Mouse (Mus musculus): ENCODE data around the gene Sgf29. TPM values are rescaled to one million over a fixed set of nuclear protein-coding genes. Genes with fewer than 3 reads are reported as not detected.

Gene Sgf29
- polyA plus RNA-seq, 1 experiment from 2014 or later, result 28.9 TPM

DNA sequence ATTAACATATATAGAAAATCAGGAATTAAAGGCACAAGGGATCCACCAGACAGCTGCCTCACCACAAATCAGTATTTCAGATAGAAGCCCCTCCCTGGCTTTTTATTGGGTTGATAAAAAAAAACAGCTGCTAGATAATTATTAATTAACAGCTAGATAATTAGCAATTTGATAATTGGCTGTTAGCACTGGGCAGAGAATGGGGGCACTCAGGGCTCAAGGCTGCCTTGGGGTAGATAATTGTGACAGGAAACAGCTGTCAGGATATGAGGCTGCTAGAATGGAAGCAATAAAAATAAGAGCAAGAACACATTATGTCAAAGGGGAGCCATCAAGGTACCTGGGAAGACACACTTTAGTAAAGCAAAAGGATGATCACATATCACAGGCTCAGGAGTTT lies 4.2 kb upstream of the Sgf29 start:
- Histone ChIP-seq H3K4me2 (replicated peaks; ENCODE audit: low read depth) (no peak overlapping the region), H3K27me3 (ENCODE audit: control insufficient read depth, insufficient read depth, low read length) (no peaks in the 10 kb centered on the region), H3K36me3 (ENCODE audit: control insufficient read depth, insufficient read depth, low read length) (no peaks in the 10 kb centered on the region), H3K9ac (ENCODE audit: low read length) (no peak overlapping the region), H3K9me3 (ENCODE audit: control insufficient read depth, low read length) (no peaks in the 10 kb centered on the region), H3K27ac (replicated peaks) (no peak overlapping the region), H3K4me1 (replicated peaks; ENCODE audit: control insufficient read depth, insufficient read depth) (no peaks in the 10 kb centered on the region), H3K4me3 (ENCODE audit: low read depth, low read length) (no peak overlapping the region)
- DNase-seq (ENCODE audit: low spot score) (no peak), ATAC-seq (ENCODE audit: low FRiP score, low TSS enrichment) (no peak)
- TF ChIP-seq EP300 (optimal IDR thresholded peaks at IDR 0.05), result no peak
- no peak for TF ChIP-seq CTCF (IDR thresholded peaks at IDR 0.05; ENCODE audit: low read depth)

DNA sequence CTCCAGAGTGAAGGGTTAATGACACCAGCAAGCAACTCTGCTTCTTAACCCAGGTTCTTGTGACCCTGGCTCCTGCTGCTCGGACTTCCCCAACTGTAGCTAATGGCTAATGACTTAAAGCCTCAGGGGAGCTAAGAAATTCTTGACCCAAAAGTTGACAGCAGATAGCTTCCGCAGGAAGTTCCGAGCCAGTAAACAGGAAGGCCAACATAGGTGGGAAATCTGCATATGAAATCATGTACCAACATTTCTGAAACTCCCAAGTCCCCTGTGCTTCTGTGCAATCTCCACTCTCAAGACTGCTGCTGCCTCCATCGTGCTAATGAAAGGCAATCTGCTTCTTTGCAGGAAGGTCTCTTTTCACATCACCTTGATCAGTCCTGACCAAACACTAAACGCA lies 3.4 kb upstream of the Sgf29 start:
- H3K36me3 ChIP-seq (ENCODE audit: control insufficient read depth, insufficient read depth, low read length), result no peaks in the 10 kb centered on the region
- H3K4me3 ChIP-seq (ENCODE audit: low read depth, low read length), result no peak overlapping the region
- H3K9ac ChIP-seq (ENCODE audit: low read length), result peak overlapping the region; percentile 8; the same call in 1 of the 2 replicates
- H3K27ac ChIP-seq (replicated peaks), result no peak overlapping the region
- WGBS, result 64% methylated on average over 5 of the region's 5 CpGs
- H3K27me3 ChIP-seq (ENCODE audit: control insufficient read depth, insufficient read depth, low read length), result no peaks in the 10 kb centered on the region
- ATAC-seq (ENCODE audit: low FRiP score, low TSS enrichment), result no peak
- no peak overlapping the region for H3K4me2 ChIP-seq (replicated peaks; ENCODE audit: low read depth)
- H3K4me1 ChIP-seq (replicated peaks; ENCODE audit: control insufficient read depth, insufficient read depth), result no peaks in the 10 kb centered on the region
- H3K9me3 ChIP-seq (ENCODE audit: control insufficient read depth, low read length), result no peaks in the 10 kb centered on the region
- TF ChIP-seq EP300 (optimal IDR thresholded peaks at IDR 0.05) (no peak), CTCF (IDR thresholded peaks at IDR 0.05; ENCODE audit: low read depth) (no peak)
- DNase-seq (ENCODE audit: low spot score), result no peak

DNA sequence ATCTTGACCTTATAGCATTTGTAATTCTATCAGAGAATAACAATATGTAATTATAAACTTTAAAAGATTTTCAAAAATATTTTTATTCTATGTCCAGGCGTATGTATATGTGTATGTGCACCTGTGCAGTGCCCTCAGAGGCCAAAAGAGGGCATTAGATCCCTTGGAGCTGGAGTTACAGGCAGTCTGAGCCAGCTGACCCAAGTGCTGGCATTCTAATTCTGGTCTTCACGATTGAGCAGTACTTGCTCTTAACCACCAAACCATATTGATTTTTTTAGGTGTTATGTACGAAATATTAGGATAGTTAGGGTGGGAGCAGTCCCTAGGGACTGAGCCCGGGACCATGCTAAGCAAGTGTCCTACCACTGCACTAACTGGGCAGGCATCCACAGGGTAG lies 623 bp upstream of the Sgf29 start:
- no peaks in the 10 kb centered on the region for H3K4me1 ChIP-seq (replicated peaks; ENCODE audit: control insufficient read depth, insufficient read depth)
- H3K9me3 ChIP-seq (ENCODE audit: control insufficient read depth, low read length), result no peaks in the 10 kb centered on the region
- H3K4me3 ChIP-seq (ENCODE audit: low read depth, low read length), result no peak overlapping the region
- H3K27me3 ChIP-seq (ENCODE audit: control insufficient read depth, insufficient read depth, low read length), result no peaks in the 10 kb centered on the region
- DNase-seq (ENCODE audit: low spot score), result no peak
- 73% methylated on average over 4 of the region's 4 CpGs for WGBS
- H3K27ac ChIP-seq (replicated peaks), result no peak overlapping the region
- no peak for ATAC-seq (ENCODE audit: low FRiP score, low TSS enrichment)
- TF ChIP-seq CTCF (IDR thresholded peaks at IDR 0.05; ENCODE audit: low read depth) (peak; percentile 37), EP300 (optimal IDR thresholded peaks at IDR 0.05) (no peak)
- no peak overlapping the region for H3K9ac ChIP-seq (ENCODE audit: low read length)
- peak overlapping the region; percentile 61 for H3K4me2 ChIP-seq (replicated peaks; ENCODE audit: low read depth)
- H3K36me3 ChIP-seq (ENCODE audit: control insufficient read depth, insufficient read depth, low read length), result no peaks in the 10 kb centered on the region

DNA sequence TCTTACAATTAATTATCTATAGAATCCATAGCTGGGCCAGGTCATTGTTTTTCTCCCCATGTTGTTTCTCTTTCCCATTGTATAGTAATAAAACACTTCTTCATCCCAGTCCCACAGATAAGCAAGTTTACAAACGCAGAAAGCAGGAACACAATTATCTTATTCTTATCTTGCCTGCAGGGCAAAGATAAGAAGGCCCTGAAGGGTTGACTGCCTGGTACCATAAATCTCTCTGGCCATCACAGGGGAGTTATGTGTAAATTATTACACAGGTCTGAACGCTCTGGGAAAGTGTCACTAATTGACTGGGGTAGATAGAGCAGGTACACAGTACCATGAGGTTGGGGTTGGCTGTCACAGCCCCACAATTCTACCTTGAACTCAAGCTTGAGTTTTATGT lies 1.7 kb downstream of the Sgf29 start:
- no peak overlapping the region for H3K9ac ChIP-seq (ENCODE audit: low read length)
- no peak overlapping the region for H3K4me2 ChIP-seq (replicated peaks; ENCODE audit: low read depth)
- TF ChIP-seq CTCF (IDR thresholded peaks at IDR 0.05; ENCODE audit: low read depth) (no peak), EP300 (optimal IDR thresholded peaks at IDR 0.05) (no peak)
- no peaks in the 10 kb centered on the region for H3K27me3 ChIP-seq (ENCODE audit: control insufficient read depth, insufficient read depth, low read length)
- 41% methylated on average over 2 of the region's 2 CpGs for WGBS
- no peaks in the 10 kb centered on the region for H3K9me3 ChIP-seq (ENCODE audit: control insufficient read depth, low read length)
- H3K4me3 ChIP-seq (ENCODE audit: low read depth, low read length), result no peak overlapping the region
- DNase-seq (ENCODE audit: low spot score), result no peak
- H3K27ac ChIP-seq (replicated peaks), result no peak overlapping the region
- no peaks in the 10 kb centered on the region for H3K4me1 ChIP-seq (replicated peaks; ENCODE audit: control insufficient read depth, insufficient read depth)
- no peak for ATAC-seq (ENCODE audit: low FRiP score, low TSS enrichment)
- H3K36me3 ChIP-seq (ENCODE audit: control insufficient read depth, insufficient read depth, low read length), result no peaks in the 10 kb centered on the region

DNA sequence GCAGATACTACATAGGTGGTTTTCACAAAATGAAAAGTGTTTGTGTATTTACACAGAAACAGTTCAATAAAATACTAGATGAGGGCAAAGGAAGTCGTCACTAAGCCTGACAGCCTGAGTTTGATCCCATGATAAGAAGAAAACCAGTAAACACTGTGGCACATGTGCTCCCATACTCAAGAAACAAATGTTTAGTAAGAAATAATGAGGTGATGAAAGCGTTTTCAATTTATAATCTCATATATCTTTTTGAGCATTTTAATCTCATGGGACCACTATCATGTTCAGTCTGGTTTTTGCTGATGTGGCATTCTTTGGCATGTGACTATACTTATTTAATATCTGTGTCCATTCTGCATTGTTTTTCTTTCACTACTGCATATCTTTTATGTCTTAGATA lies 4.9 kb downstream of the Sgf29 start:
- 72% methylated on average over 2 of the region's 2 CpGs for WGBS
- no peak overlapping the region for H3K9ac ChIP-seq (ENCODE audit: low read length)

DNA sequence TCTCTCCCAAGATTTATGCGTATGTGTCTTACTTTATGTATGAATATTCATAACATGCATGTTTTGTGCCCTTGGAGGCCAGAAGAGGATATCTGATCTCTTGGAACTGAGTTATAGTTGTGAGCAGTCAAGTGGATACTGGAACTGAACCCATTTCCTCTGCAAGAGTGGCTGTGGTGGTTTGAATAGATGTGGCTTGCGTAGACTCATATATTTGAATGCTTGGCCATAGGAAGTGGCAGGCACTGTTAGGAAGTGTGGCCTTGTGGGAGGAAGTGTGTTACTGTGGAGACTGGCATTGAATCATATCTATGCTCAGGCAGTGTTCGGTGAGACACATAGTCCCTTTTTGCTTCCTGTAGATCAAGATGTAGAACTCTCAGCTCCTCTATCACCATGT lies 6.6 kb downstream of the Sgf29 start:
- WGBS, result 83% methylated on average over 3 of the region's 3 CpGs
- no peak for TF ChIP-seq CTCF (IDR thresholded peaks at IDR 0.05; ENCODE audit: low read depth)
- no peak for TF ChIP-seq EP300 (optimal IDR thresholded peaks at IDR 0.05)
- H3K27ac ChIP-seq (replicated peaks), result no peak overlapping the region
- ATAC-seq (ENCODE audit: low FRiP score, low TSS enrichment) (no peak), DNase-seq (ENCODE audit: low spot score) (no peak)
- H3K9ac ChIP-seq (ENCODE audit: low read length), result no peak overlapping the region
- H3K36me3 ChIP-seq (ENCODE audit: control insufficient read depth, insufficient read depth, low read length), result no peaks in the 10 kb centered on the region
- no peaks in the 10 kb centered on the region for H3K4me1 ChIP-seq (replicated peaks; ENCODE audit: control insufficient read depth, insufficient read depth)
- H3K4me2 ChIP-seq (replicated peaks; ENCODE audit: low read depth), result no peak overlapping the region
- no peaks in the 10 kb centered on the region for H3K9me3 ChIP-seq (ENCODE audit: control insufficient read depth, low read length)
- no peaks in the 10 kb centered on the region for H3K27me3 ChIP-seq (ENCODE audit: control insufficient read depth, insufficient read depth, low read length)
- H3K4me3 ChIP-seq (ENCODE audit: low read depth, low read length), result no peak overlapping the region

More for the DNA sequence above, 4.9 kb downstream of the Sgf29 start:
- TF ChIP-seq EP300 (optimal IDR thresholded peaks at IDR 0.05), result no peak
- no peak for TF ChIP-seq CTCF (IDR thresholded peaks at IDR 0.05; ENCODE audit: low read depth)
- H3K27me3 ChIP-seq (ENCODE audit: control insufficient read depth, insufficient read depth, low read length), result no peaks in the 10 kb centered on the region
- H3K36me3 ChIP-seq (ENCODE audit: control insufficient read depth, insufficient read depth, low read length), result no peaks in the 10 kb centered on the region
- no peak for DNase-seq (ENCODE audit: low spot score)
- no peak overlapping the region for H3K27ac ChIP-seq (replicated peaks)
- ATAC-seq (ENCODE audit: low FRiP score, low TSS enrichment), result no peak
- no peaks in the 10 kb centered on the region for H3K9me3 ChIP-seq (ENCODE audit: control insufficient read depth, low read length)
- H3K4me2 ChIP-seq (replicated peaks; ENCODE audit: low read depth), result no peak overlapping the region
- no peaks in the 10 kb centered on the region for H3K4me1 ChIP-seq (replicated peaks; ENCODE audit: control insufficient read depth, insufficient read depth)
- H3K4me3 ChIP-seq (ENCODE audit: low read depth, low read length), result no peak overlapping the region

All from stomach, postnatal 0 days (tissue).